In the genomic region with DNA sequence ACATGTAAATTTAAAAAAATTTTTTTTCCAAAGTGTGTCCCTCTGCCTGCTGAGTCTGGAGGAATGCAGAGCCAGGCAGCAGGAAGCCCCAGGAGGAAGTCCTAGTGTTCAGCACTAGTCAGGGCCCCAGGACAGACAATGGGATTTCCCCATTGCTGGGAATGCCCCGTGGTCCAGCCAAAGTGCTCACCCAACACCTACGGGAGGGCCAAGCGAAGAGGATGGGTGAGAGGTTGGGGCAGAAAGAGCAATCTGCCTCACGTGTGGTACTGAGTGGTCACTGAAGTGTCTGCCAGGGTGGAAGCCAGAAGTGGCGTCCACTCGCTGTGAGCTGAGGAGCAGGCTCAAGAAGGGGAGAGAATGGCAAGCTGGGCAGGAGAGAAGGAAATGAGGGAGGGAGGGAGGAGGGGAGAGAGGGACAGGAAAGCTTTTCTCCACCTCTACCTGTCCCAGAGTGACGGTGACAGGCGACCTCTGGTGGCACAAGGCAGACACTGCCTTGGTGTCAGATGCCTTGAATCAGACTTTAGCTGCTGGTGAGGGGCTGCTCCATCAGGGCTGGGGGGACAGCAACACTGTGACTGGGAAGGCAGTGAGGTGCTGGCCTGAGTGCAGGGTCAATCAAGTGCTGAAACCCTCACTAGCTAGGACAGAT, we compare ENCODE assay signal across 8 mouse cellular contexts. TPM values are rescaled to one million over a fixed set of nuclear protein-coding genes. Genes with fewer than 3 reads are reported as not detected.
DNase-seq lines count a peak whose midpoint lies in the region; ATAC-seq and TF ChIP-seq lines count a peak whose summit lies in the region.

No protein-coding gene starts in this region.

- ATAC-seq in embryonic facial prominence, embryonic 11.5 days (replicated peaks; ENCODE audit: insufficient number of reproducible peaks, low FRiP score, low TSS enrichment, low read depth), result no peak
- no peak for ATAC-seq in erythroid progenitor cell, adult 5-6 weeks (replicated peaks; ENCODE audit: low FRiP score, poor library complexity, severe bottlenecking)

- H3K9ac ChIP-seq in embryonic facial prominence, embryonic 11.5 days (replicated peaks; ENCODE audit: low read length), result no peak overlapping the region

- WGBS in embryonic facial prominence, embryonic 11.5 days, result 27% methylated on average over 8 of the region's 8 CpGs

- DNase-seq in adipocyte (ENCODE audit: low spot score), result peak; percentile 61
- peak; percentile 80 for DNase-seq in embryonic facial prominence, embryonic 11.5 days (ENCODE audit: low spot score)
- DNase-seq in heart, postnatal 4 days, result peak; percentile 71
- peak; percentile 77 to 82 for DNase-seq in kidney, postnatal 4 days
- DNase-seq in lung, postnatal 10 days, result peak; percentile 59
- DNase-seq in retina, postnatal 1 day, result peak; percentile 73

- H3K27me3 ChIP-seq in E14TG2a.4 (ENCODE audit: insufficient read depth, low read length), result peaks cover 4% of the 10 kb centered on the region; the same call in 1 of the 2 replicates
- no peaks in the 10 kb centered on the region for H3K27me3 ChIP-seq in embryonic facial prominence, embryonic 11.5 days (ENCODE audit: control insufficient read depth, insufficient read depth, low read length)

- H3K4me2 ChIP-seq in embryonic facial prominence, embryonic 11.5 days (ENCODE audit: low read depth, low read length), result no peak overlapping the region

- TF ChIP-seq CTCF in E14TG2a.4 (conservative IDR thresholded peaks at IDR 0.05; ENCODE audit: low read length), result peak; percentile 66

- H3K4me1 ChIP-seq in E14TG2a.4 (replicated peaks; ENCODE audit: low read depth, low read length), result peaks cover 26% of the 10 kb centered on the region
- H3K4me1 ChIP-seq in embryonic facial prominence, embryonic 11.5 days (ENCODE audit: control insufficient read depth, insufficient read depth, low read length), result no peaks in the 10 kb centered on the region

- no peak overlapping the region for H3K4me3 ChIP-seq in E14TG2a.4 (replicated peaks; ENCODE audit: low read length)
- no peak overlapping the region for H3K4me3 ChIP-seq in embryonic facial prominence, embryonic 11.5 days (ENCODE audit: low read depth, low read length)

- no peak overlapping the region for H3K27ac ChIP-seq in embryonic facial prominence, embryonic 11.5 days (replicated peaks; ENCODE audit: low read depth, low read length)

- no peaks in the 10 kb centered on the region for H3K9me3 ChIP-seq in E14TG2a.4 (ENCODE audit: low read length)
- H3K9me3 ChIP-seq in embryonic facial prominence, embryonic 11.5 days (replicated peaks; ENCODE audit: control insufficient read depth, low read length), result no peaks in the 10 kb centered on the region

- peaks cover 33% of the 10 kb centered on the region for H3K36me3 ChIP-seq in E14TG2a.4 (ENCODE audit: insufficient read depth, low read length)
- H3K36me3 ChIP-seq in embryonic facial prominence, embryonic 11.5 days (replicated peaks; ENCODE audit: control insufficient read depth, insufficient read depth, low read depth, low read length), result peaks cover 2% of the 10 kb centered on the region; the same call in 1 of the 2 replicates

RNA-seq across cellular contexts. Expression of a gene that starts 6.1 kb away (rescaled TPM):
- polyA plus RNA-seq in embryonic facial prominence, embryonic 11.5 days (2014; fragmentation: Nextera tagmentation; extraction: Ambion mirVana), result 47.0 and 54.3 TPM in 2 replicates
- total RNA-seq in heart, postnatal 4 days (2021), result 10 to 100 TPM; 10.4 to 12.2 TPM
- total RNA-seq in erythroid progenitor cell, adult 5-6 weeks (2015; ENCODE audit: low replicate concordance), result not detected in 2 replicates
- total RNA-seq in erythroid progenitor cell, adult 5-6 weeks (2017; ENCODE audit: low replicate concordance), result 1.4 and 2.9 TPM in 2 replicates

RNA-seq across cellular contexts. Expression of a gene that starts 14.0 kb away (rescaled TPM):
- 0.27 and 0.43 TPM in 2 replicates for polyA plus RNA-seq in embryonic facial prominence, embryonic 11.5 days (2014; fragmentation: Nextera tagmentation; extraction: Ambion mirVana)
- total RNA-seq in heart, postnatal 4 days (2021), result under 1 TPM in 1 of 2 experiments, not detected in 1; 0.10 TPM
- not detected in 2 replicates for total RNA-seq in erythroid progenitor cell, adult 5-6 weeks (2015; ENCODE audit: low replicate concordance)
- 0.13 and 0.91 TPM in 2 replicates for total RNA-seq in erythroid progenitor cell, adult 5-6 weeks (2017; ENCODE audit: low replicate concordance)

RNA-seq across cellular contexts. Expression of a gene that starts 16.6 kb away (rescaled TPM):
- 2.8 and 3.8 TPM in 2 replicates for polyA plus RNA-seq in embryonic facial prominence, embryonic 11.5 days (2014; fragmentation: Nextera tagmentation; extraction: Ambion mirVana)
- total RNA-seq in heart, postnatal 4 days (2021), result 1 to 10 TPM; 4.8 to 5.1 TPM
- total RNA-seq in erythroid progenitor cell, adult 5-6 weeks (2015; ENCODE audit: low replicate concordance), result not detected in 2 replicates
- not detected in 2 replicates for total RNA-seq in erythroid progenitor cell, adult 5-6 weeks (2017; ENCODE audit: low replicate concordance)

Comparison
In these comparisons a context has a peak if more than half of its experiments do, and no peak if none do; other contexts are left out.
1. RNA of a gene that starts 16.6 kb away (total RNA-seq): 4.8 to 5.1 TPM in heart, postnatal 4 days; not detected in erythroid progenitor cell, adult 5-6 weeks; every median in the first group is over 4 times any median in the second.
2. Peak in every context shown above with its lines, with median percentiles within 50 percentile points of each other: DNase-seq.